Mouse (Mus musculus) left cerebral cortex, adult 2 months (tissue): ENCODE data around the gene Ucn2. TPM values are rescaled to one million over a fixed set of nuclear protein-coding genes. Genes with fewer than 3 reads are reported as not detected.

Experiments
- DNase-seq, 2 experiments: peaks; one replicate each; pipeline ENCODE4 v3.0.0; 2021 to 2022; ENCODE audit warnings: low spot score in 2 of 2, mixed read lengths in 1 of 2; ENCODE audit errors: extremely low spot score in 1 of 2
- H3K27ac ChIP-seq: fragments of 200-600 bp; 2 replicates; pipeline ENCODE4 v1.8.1; 2022
- H3K4me3 ChIP-seq: fragments of 200-600 bp; 2 replicates; pipeline ENCODE4 v1.8.1; 2022
- CTCF ChIP-seq: fragments of 200-600 bp; IDR thresholded peaks from 2 replicates; pipeline ENCODE4 v1.8.1; 2022; ENCODE audit warnings: antibody characterized with exemption, mild to moderate bottlenecking, moderate library complexity
- intact Hi-C: fragments of 180-260 bp; cut with DNase I; formaldehyde crosslinking; loops from one replicate; pipeline ENCODE4 v1.15.1; 2025
- long read RNA-seq, 2 experiments: library from polyadenylated mRNA; stranded (forward); transcript quantifications; one replicate each; pipeline ENCODE4 v2.0.0; 2021; ENCODE audit warnings: borderline mapping rate in 2 of 2
- total RNA-seq, 2 experiments: library from RNA; stranded (reverse); gene quantifications; 2 replicates each; pipeline ENCODE4 v1.2.3; 2021

The Ucn2 gene
- total RNA-seq, result under 1 TPM; 0.40 to 0.41 TPM
- long read RNA-seq, experiment 1, result 0 reads
- long read RNA-seq, experiment 2, result 0 reads

GRCm38 (mm10) chr9:108985710-108986109 lies at the start of gene Ucn2:
Gene Ucn2 (plus strand): TSS chr9:108986010.
- TF ChIP-seq CTCF, result no peak
- no peak within 1 kb of the TSS for H3K4me3 ChIP-seq
- DNase-seq, result no peak
- intact Hi-C loops, result no loop called here
- H3K27ac ChIP-seq, result no peak within 1 kb of the TSS

- intact Hi-C loops, result loop anchor here (5.0 kb wide), 1 partner anchor 184 kb away; no protein-coding TSS in a partner anchor
- peak; percentile 95 for DNase-seq
- H3K27ac ChIP-seq, result peak within 1 kb of the TSS; percentile 95
- H3K4me3 ChIP-seq, result peak within 1 kb of the TSS; percentile 55
- peak; percentile 97 for TF ChIP-seq CTCF
Observed at GRCm38 (mm10) chr9:108936418-108937364, 49.1 kb upstream of the Ucn2 start, which contains the start of gene Uqcrc1. Gene Uqcrc1 (plus strand): TSS chr9:108936633.

GRCm38 (mm10) chr9:108945111-108945510 lies 40.7 kb upstream of the Ucn2 start:
- DNase-seq, result no peak
- TF ChIP-seq CTCF, result no peak
- H3K4me3 ChIP-seq, result no peak overlapping the region
- intact Hi-C loops, result loop anchor here (5.0 kb wide), 1 partner anchor 122 kb away; no protein-coding TSS in a partner anchor
- no peak overlapping the region for H3K27ac ChIP-seq

- H3K4me3 ChIP-seq, result no peak overlapping the region
- intact Hi-C loops, result loop anchor here (5.0 kb wide), 1 partner anchor 122 kb away; no protein-coding TSS in a partner anchor
- no peak overlapping the region for H3K27ac ChIP-seq
- TF ChIP-seq CTCF, result no peak
- DNase-seq, result no peak
Observed at GRCm38 (mm10) chr9:108945608-108946007, 40.2 kb upstream of the Ucn2 start.

- no peak for TF ChIP-seq CTCF
- intact Hi-C loops, result loop anchor here (5.0 kb wide), 1 partner anchor 118 kb away; no protein-coding TSS in a partner anchor
- no peak for DNase-seq
- no peak overlapping the region for H3K27ac ChIP-seq
- H3K4me3 ChIP-seq, result no peak overlapping the region
Observed at GRCm38 (mm10) chr9:108949231-108949966, 36.4 kb upstream of the Ucn2 start.

GRCm38 (mm10) chr9:108949967-108950728 lies 35.7 kb upstream of the Ucn2 start:
- TF ChIP-seq CTCF, result no peak
- DNase-seq, result no peak
- Histone ChIP-seq H3K27ac (no peak overlapping the region), H3K4me3 (no peak overlapping the region)
- intact Hi-C loops, result loop anchor here (5.0 kb wide), 1 partner anchor 117 kb away; no protein-coding TSS in a partner anchor

GRCm38 (mm10) chr9:108953081-108953636 lies 32.7 kb upstream of the Ucn2 start, which contains the start of gene Col7a1:
Gene Col7a1 (plus strand): TSS chr9:108953586.
- intact Hi-C loops, result no loop called here
- TF ChIP-seq CTCF, result no peak
- Histone ChIP-seq H3K27ac (no peak within 1 kb of the TSS), H3K4me3 (no peak within 1 kb of the TSS)
- DNase-seq, result no peak

GRCm38 (mm10) chr9:108955241-108955640 lies 30.6 kb upstream of the Ucn2 start:
- intact Hi-C loops, result no loop called here
- TF ChIP-seq CTCF, result no peak
- H3K4me3 ChIP-seq, result no peak overlapping the region
- no peak overlapping the region for H3K27ac ChIP-seq
- no peak for DNase-seq

GRCm38 (mm10) chr9:108955846-108956245 lies 30.0 kb upstream of the Ucn2 start:
- intact Hi-C loops, result no loop called here
- no peak for TF ChIP-seq CTCF

GRCm38 (mm10) chr9:108963577-108963976 lies 22.2 kb upstream of the Ucn2 start:
- DNase-seq, result no peak
- intact Hi-C loops, result no loop called here
- Histone ChIP-seq H3K27ac (no peak overlapping the region), H3K4me3 (no peak overlapping the region)
- TF ChIP-seq CTCF, result no peak

More at GRCm38 (mm10) chr9:108955846-108956245, 30.0 kb upstream of the Ucn2 start:
- Histone ChIP-seq H3K4me3 (no peak overlapping the region), H3K27ac (no peak overlapping the region)
- no peak for DNase-seq

GRCm38 (mm10) chr9:108964338-108964737 lies 21.5 kb upstream of the Ucn2 start:
- TF ChIP-seq CTCF, result no peak
- intact Hi-C loops, result no loop called here
- Histone ChIP-seq H3K27ac (no peak overlapping the region), H3K4me3 (no peak overlapping the region)
- DNase-seq, result no peak
